Mouse (Mus musculus): ENCODE results near the gene Zfp276. TPM values are rescaled to one million over a fixed set of nuclear protein-coding genes. Genes with fewer than 3 reads are reported as not detected.
"Not testable (repeated sequence)": the region's sequence is repeated elsewhere in the genome, so short reads cannot be mapped to it uniquely, and the experiment has no call there.

The Zfp276 gene
- polyA plus RNA-seq, 1 experiment from 2014 or later = 20.0 TPM

- H3K27me3 ChIP-seq (ENCODE audit: control insufficient read depth, insufficient read depth, low read length) = no peaks in the 10 kb centered on the region
- under 1% methylated on average over 40 of the region's 40 CpGs for WGBS
- peak overlapping the region; percentile 99 for H3K9ac ChIP-seq (replicated peaks; ENCODE audit: low read length)
- H3K4me2 ChIP-seq (ENCODE audit: low read length) = peak overlapping the region; percentile 85
- H3K27ac ChIP-seq (replicated peaks; ENCODE audit: low read depth, low read length) = peak overlapping the region; percentile 91
- 0 out of 2 replicates have a peak, but pooled peaks have one; percentile 19 for ATAC-seq (ENCODE audit: low FRiP score, low TSS enrichment)
- DNase-seq = no peak
- peaks cover 54% of the 10 kb centered on the region for H3K36me3 ChIP-seq (ENCODE audit: control insufficient read depth, insufficient read depth, low read length)
- peaks cover 20% of the 10 kb centered on the region for H3K4me1 ChIP-seq (ENCODE audit: control insufficient read depth, insufficient read depth, low read length)
- peak overlapping the region; percentile 94 for H3K4me3 ChIP-seq (replicated peaks; ENCODE audit: low read depth, low read length)
- H3K9me3 ChIP-seq (ENCODE audit: control insufficient read depth, low read length) = no peaks in the 10 kb centered on the region
Measured at GRCm38 (mm10) chr8:123253451-123254098, 420 bp upstream of the Zfp276 start.

- H3K27ac ChIP-seq (replicated peaks; ENCODE audit: low read depth, low read length) = no peak overlapping the region
- H3K27me3 ChIP-seq (ENCODE audit: control insufficient read depth, insufficient read depth, low read length) = no peaks in the 10 kb centered on the region
- peak overlapping the region; percentile 99 for H3K9ac ChIP-seq (replicated peaks; ENCODE audit: low read length)
- peaks cover 20% of the 10 kb centered on the region for H3K4me1 ChIP-seq (ENCODE audit: control insufficient read depth, insufficient read depth, low read length)
- H3K36me3 ChIP-seq (ENCODE audit: control insufficient read depth, insufficient read depth, low read length) = peaks cover 56% of the 10 kb centered on the region
- H3K4me3 ChIP-seq (replicated peaks; ENCODE audit: low read depth, low read length) = peak overlapping the region; percentile 94
- H3K9me3 ChIP-seq (ENCODE audit: control insufficient read depth, low read length) = no peaks in the 10 kb centered on the region
- H3K4me2 ChIP-seq (ENCODE audit: low read length) = peak overlapping the region; percentile 85
- ATAC-seq (ENCODE audit: low FRiP score, low TSS enrichment) = no peak
- no peak for DNase-seq
- 70% methylated on average over 6 of the region's 6 CpGs for WGBS
Measured at GRCm38 (mm10) chr8:123255170-123255569, 1.2 kb downstream of the Zfp276 start.

- Histone ChIP-seq H3K36me3 (ENCODE audit: control insufficient read depth, insufficient read depth, low read length) (peaks cover 51% of the 10 kb centered on the region), H3K27ac (replicated peaks; ENCODE audit: low read depth, low read length) (no peak overlapping the region), H3K9ac (replicated peaks; ENCODE audit: low read length) (no peak overlapping the region), H3K27me3 (ENCODE audit: control insufficient read depth, insufficient read depth, low read length) (no peaks in the 10 kb centered on the region), H3K4me1 (ENCODE audit: control insufficient read depth, insufficient read depth, low read length) (peaks cover 20% of the 10 kb centered on the region), H3K4me2 (ENCODE audit: low read length) (no peak overlapping the region), H3K9me3 (ENCODE audit: control insufficient read depth, low read length) (no peaks in the 10 kb centered on the region), H3K4me3 (replicated peaks; ENCODE audit: low read depth, low read length) (no peak overlapping the region)
- no peak for ATAC-seq (ENCODE audit: low FRiP score, low TSS enrichment)
- no peak for DNase-seq
- 84% methylated on average over 3 of the region's 3 CpGs for WGBS
Measured at GRCm38 (mm10) chr8:123257114-123257513, 3.1 kb downstream of the Zfp276 start.

- Histone ChIP-seq H3K36me3 (ENCODE audit: control insufficient read depth, insufficient read depth, low read length) (peaks cover 54% of the 10 kb centered on the region), H3K4me1 (ENCODE audit: control insufficient read depth, insufficient read depth, low read length) (peaks cover 20% of the 10 kb centered on the region)
- ATAC-seq (ENCODE audit: low FRiP score, low TSS enrichment); H3K4me2 ChIP-seq (ENCODE audit: low read length); H3K4me3 ChIP-seq (replicated peaks; ENCODE audit: low read depth, low read length); H3K27me3 ChIP-seq (ENCODE audit: control insufficient read depth, insufficient read depth, low read length); H3K27ac ChIP-seq (replicated peaks; ENCODE audit: low read depth, low read length); H3K9ac ChIP-seq (replicated peaks; ENCODE audit: low read length); DNase-seq; H3K9me3 ChIP-seq (ENCODE audit: control insufficient read depth, low read length): not testable (repeated sequence)
- WGBS = 91% methylated on average over 8 of the region's 8 CpGs
Measured at GRCm38 (mm10) chr8:123257593-123257992, 3.6 kb downstream of the Zfp276 start.

GRCm38 (mm10) chr8:123267926-123268656 is 14.1 kb downstream of the Zfp276 start:
- WGBS = 74% methylated on average over 14 of the region's 14 CpGs
- ATAC-seq (ENCODE audit: low FRiP score, low TSS enrichment) = no peak
- Histone ChIP-seq H3K4me1 (ENCODE audit: control insufficient read depth, insufficient read depth, low read length) (no peaks in the 10 kb centered on the region), H3K27me3 (ENCODE audit: control insufficient read depth, insufficient read depth, low read length) (no peaks in the 10 kb centered on the region), H3K4me3 (replicated peaks; ENCODE audit: low read depth, low read length) (no peak overlapping the region), H3K4me2 (ENCODE audit: low read length) (no peak overlapping the region), H3K9me3 (ENCODE audit: control insufficient read depth, low read length) (no peaks in the 10 kb centered on the region), H3K27ac (replicated peaks; ENCODE audit: low read depth, low read length) (no peak overlapping the region), H3K36me3 (ENCODE audit: control insufficient read depth, insufficient read depth, low read length) (peaks cover 81% of the 10 kb centered on the region), H3K9ac (replicated peaks; ENCODE audit: low read length) (no peak overlapping the region)
- DNase-seq = no peak

- Histone ChIP-seq H3K4me3 (replicated peaks; ENCODE audit: low read depth, low read length) (no peak overlapping the region), H3K4me2 (ENCODE audit: low read length) (no peak overlapping the region), H3K36me3 (ENCODE audit: control insufficient read depth, insufficient read depth, low read length) (peaks cover 50% of the 10 kb centered on the region), H3K9me3 (ENCODE audit: control insufficient read depth, low read length) (no peaks in the 10 kb centered on the region), H3K9ac (replicated peaks; ENCODE audit: low read length) (no peak overlapping the region), H3K27me3 (ENCODE audit: control insufficient read depth, insufficient read depth, low read length) (no peaks in the 10 kb centered on the region), H3K27ac (replicated peaks; ENCODE audit: low read depth, low read length) (no peak overlapping the region), H3K4me1 (ENCODE audit: control insufficient read depth, insufficient read depth, low read length) (no peaks in the 10 kb centered on the region)
- DNase-seq = no peak
- ATAC-seq (ENCODE audit: low FRiP score, low TSS enrichment) = no peak
- WGBS = 92% methylated on average over 10 of the region's 10 CpGs
Measured at GRCm38 (mm10) chr8:123271147-123271546, 17.2 kb downstream of the Zfp276 start.

- Histone ChIP-seq H3K27me3 (ENCODE audit: control insufficient read depth, insufficient read depth, low read length) (no peaks in the 10 kb centered on the region), H3K4me2 (ENCODE audit: low read length) (no peak overlapping the region), H3K4me1 (ENCODE audit: control insufficient read depth, insufficient read depth, low read length) (no peaks in the 10 kb centered on the region), H3K36me3 (ENCODE audit: control insufficient read depth, insufficient read depth, low read length) (peaks cover 43% of the 10 kb centered on the region), H3K27ac (replicated peaks; ENCODE audit: low read depth, low read length) (no peak overlapping the region), H3K9ac (replicated peaks; ENCODE audit: low read length) (no peak overlapping the region), H3K4me3 (replicated peaks; ENCODE audit: low read depth, low read length) (no peak overlapping the region), H3K9me3 (ENCODE audit: control insufficient read depth, low read length) (no peaks in the 10 kb centered on the region)
- DNase-seq (no peak), ATAC-seq (ENCODE audit: low FRiP score, low TSS enrichment) (no peak)
- WGBS = 78% methylated on average over 4 of the region's 4 CpGs
Measured at GRCm38 (mm10) chr8:123271901-123272300, 17.9 kb downstream of the Zfp276 start.

GRCm38 (mm10) chr8:123274447-123274846 is 20.5 kb downstream of the Zfp276 start:
- Histone ChIP-seq H3K4me3 (replicated peaks; ENCODE audit: low read depth, low read length) (no peak overlapping the region), H3K36me3 (ENCODE audit: control insufficient read depth, insufficient read depth, low read length) (peaks cover 17% of the 10 kb centered on the region), H3K27ac (replicated peaks; ENCODE audit: low read depth, low read length) (no peak overlapping the region), H3K9ac (replicated peaks; ENCODE audit: low read length) (no peak overlapping the region), H3K27me3 (ENCODE audit: control insufficient read depth, insufficient read depth, low read length) (no peaks in the 10 kb centered on the region), H3K4me2 (ENCODE audit: low read length) (no peak overlapping the region), H3K4me1 (ENCODE audit: control insufficient read depth, insufficient read depth, low read length) (no peaks in the 10 kb centered on the region), H3K9me3 (ENCODE audit: control insufficient read depth, low read length) (no peaks in the 10 kb centered on the region)
- 91% methylated on average over 5 of the region's 5 CpGs for WGBS
- no peak for DNase-seq
- no peak for ATAC-seq (ENCODE audit: low FRiP score, low TSS enrichment)

- Histone ChIP-seq H3K9me3 (ENCODE audit: control insufficient read depth, low read length) (no peaks in the 10 kb centered on the region), H3K9ac (replicated peaks; ENCODE audit: low read length) (no peak overlapping the region; the same call in 1 of the 2 replicates), H3K27ac (replicated peaks; ENCODE audit: low read depth, low read length) (no peak overlapping the region), H3K36me3 (ENCODE audit: control insufficient read depth, insufficient read depth, low read length) (peaks cover 11% of the 10 kb centered on the region), H3K27me3 (ENCODE audit: control insufficient read depth, insufficient read depth, low read length) (no peaks in the 10 kb centered on the region), H3K4me1 (ENCODE audit: control insufficient read depth, insufficient read depth, low read length) (no peaks in the 10 kb centered on the region), H3K4me2 (ENCODE audit: low read length) (no peak overlapping the region), H3K4me3 (replicated peaks; ENCODE audit: low read depth, low read length) (no peak overlapping the region)
- 94% methylated on average over 12 of the region's 12 CpGs for WGBS
- ATAC-seq (ENCODE audit: low FRiP score, low TSS enrichment) = no peak
- DNase-seq = no peak
Measured at GRCm38 (mm10) chr8:123275096-123275495, 21.1 kb downstream of the Zfp276 start.
